Mouse (Mus musculus): Measurements from ENCODE around the gene Znrf3. TPM values are rescaled to one million over a fixed set of nuclear protein-coding genes. Genes with fewer than 3 reads are reported as not detected.

Znrf3 gene
- polyA plus RNA-seq, 1 experiment = not detected

- peak overlapping the region; percentile 49 for H3K27ac ChIP-seq (ENCODE audit: insufficient read depth, low read depth, low read length)
- TF ChIP-seq POLR2A (IDR thresholded peaks at IDR 0.05; ENCODE audit: insufficient read depth, low read depth, low read length) (no peak), CTCF (IDR thresholded peaks at IDR 0.05; ENCODE audit: insufficient read depth, low read depth, low read length) (no peak)
- peaks cover 14% of the 10 kb centered on the region for H3K4me1 ChIP-seq (ENCODE audit: control insufficient read depth, insufficient read depth, low read length)
Measured at GRCm38 (mm10) chr11:5414856-5415616, 29.6 kb downstream of the Znrf3 start.

GRCm38 (mm10) chr11:5412644-5413190, 31.9 kb downstream of the Znrf3 start:
- TF ChIP-seq POLR2A (IDR thresholded peaks at IDR 0.05; ENCODE audit: insufficient read depth, low read depth, low read length) (no peak), CTCF (IDR thresholded peaks at IDR 0.05; ENCODE audit: insufficient read depth, low read depth, low read length) (no peak)
- WGBS = 77% methylated on average over 2 of the region's 2 CpGs
- Histone ChIP-seq H3K4me3 (ENCODE audit: insufficient read depth, low read depth, low read length) (no peak overlapping the region), H3K27ac (ENCODE audit: insufficient read depth, low read depth, low read length) (no peak overlapping the region), H3K4me1 (ENCODE audit: control insufficient read depth, insufficient read depth, low read length) (peaks cover 14% of the 10 kb centered on the region)

More at GRCm38 (mm10) chr11:5414856-5415616, 29.6 kb downstream of the Znrf3 start:
- WGBS = 42% methylated on average over 2 of the region's 2 CpGs
- H3K4me3 ChIP-seq (ENCODE audit: insufficient read depth, low read depth, low read length) = no peak overlapping the region

- Histone ChIP-seq H3K4me1 (ENCODE audit: control insufficient read depth, insufficient read depth, low read length) (peaks cover 11% of the 10 kb centered on the region), H3K27ac (ENCODE audit: insufficient read depth, low read depth, low read length) (no peak overlapping the region), H3K4me3 (ENCODE audit: insufficient read depth, low read depth, low read length) (no peak overlapping the region)
- WGBS = 83% methylated on average over 9 of the region's 9 CpGs
- no peak for TF ChIP-seq CTCF (IDR thresholded peaks at IDR 0.05; ENCODE audit: insufficient read depth, low read depth, low read length)
- TF ChIP-seq POLR2A (IDR thresholded peaks at IDR 0.05; ENCODE audit: insufficient read depth, low read depth, low read length) = no peak
Measured at GRCm38 (mm10) chr11:5411577-5411976, 33.1 kb downstream of the Znrf3 start.

GRCm38 (mm10) chr11:5404180-5404579, 40.5 kb downstream of the Znrf3 start:
- 69% methylated on average over 2 of the region's 2 CpGs for WGBS
- TF ChIP-seq CTCF (IDR thresholded peaks at IDR 0.05; ENCODE audit: insufficient read depth, low read depth, low read length) (no peak), POLR2A (IDR thresholded peaks at IDR 0.05; ENCODE audit: insufficient read depth, low read depth, low read length) (no peak)
- H3K4me3 ChIP-seq (ENCODE audit: insufficient read depth, low read depth, low read length) = no peak overlapping the region
- H3K4me1 ChIP-seq (ENCODE audit: control insufficient read depth, insufficient read depth, low read length) = peaks cover 3% of the 10 kb centered on the region; the same call in 1 of the 2 replicates
- H3K27ac ChIP-seq (ENCODE audit: insufficient read depth, low read depth, low read length) = no peak overlapping the region

- H3K4me1 ChIP-seq (ENCODE audit: control insufficient read depth, insufficient read depth, low read length) = peaks cover 3% of the 10 kb centered on the region; the same call in 1 of the 2 replicates
- H3K27ac ChIP-seq (ENCODE audit: insufficient read depth, low read depth, low read length) = no peak overlapping the region
- TF ChIP-seq POLR2A (IDR thresholded peaks at IDR 0.05; ENCODE audit: insufficient read depth, low read depth, low read length) (no peak), CTCF (IDR thresholded peaks at IDR 0.05; ENCODE audit: insufficient read depth, low read depth, low read length) (no peak)
- no peak overlapping the region for H3K4me3 ChIP-seq (ENCODE audit: insufficient read depth, low read depth, low read length)
- 94% methylated on average over 4 of the region's 4 CpGs for WGBS
Measured at GRCm38 (mm10) chr11:5402127-5402733, 42.4 kb downstream of the Znrf3 start.

GRCm38 (mm10) chr11:5398301-5399053, 46.2 kb downstream of the Znrf3 start:
- Histone ChIP-seq H3K4me3 (ENCODE audit: insufficient read depth, low read depth, low read length) (no peak overlapping the region), H3K4me1 (ENCODE audit: control insufficient read depth, insufficient read depth, low read length) (no peaks in the 10 kb centered on the region; the same call in 1 of the 2 replicates), H3K27ac (ENCODE audit: insufficient read depth, low read depth, low read length) (no peak overlapping the region)
- WGBS = 72% methylated on average over 3 of the region's 3 CpGs
- TF ChIP-seq CTCF (IDR thresholded peaks at IDR 0.05; ENCODE audit: insufficient read depth, low read depth, low read length) = no peak
- TF ChIP-seq POLR2A (IDR thresholded peaks at IDR 0.05; ENCODE audit: insufficient read depth, low read depth, low read length) = no peak

- peak overlapping the region; percentile 44; the same call in 1 of the 2 replicates for H3K27ac ChIP-seq (ENCODE audit: insufficient read depth, low read depth, low read length)
Measured at GRCm38 (mm10) chr11:5390969-5391831, 53.4 kb downstream of the Znrf3 start.

GRCm38 (mm10) chr11:5382652-5383051, 62.0 kb downstream of the Znrf3 start:
- Histone ChIP-seq H3K27ac (ENCODE audit: insufficient read depth, low read depth, low read length) (no peak overlapping the region), H3K4me3 (ENCODE audit: insufficient read depth, low read depth, low read length) (no peak overlapping the region), H3K4me1 (ENCODE audit: control insufficient read depth, insufficient read depth, low read length) (no peaks in the 10 kb centered on the region)
- TF ChIP-seq CTCF (IDR thresholded peaks at IDR 0.05; ENCODE audit: insufficient read depth, low read depth, low read length) = no peak
- no peak for TF ChIP-seq POLR2A (IDR thresholded peaks at IDR 0.05; ENCODE audit: insufficient read depth, low read depth, low read length)
- WGBS = 61% methylated on average over 2 of the region's 2 CpGs

More at GRCm38 (mm10) chr11:5390969-5391831, 53.4 kb downstream of the Znrf3 start:
- Histone ChIP-seq H3K4me1 (ENCODE audit: control insufficient read depth, insufficient read depth, low read length) (peaks cover 3% of the 10 kb centered on the region; the same call in 1 of the 2 replicates), H3K4me3 (ENCODE audit: insufficient read depth, low read depth, low read length) (no peak overlapping the region)
- TF ChIP-seq CTCF (IDR thresholded peaks at IDR 0.05; ENCODE audit: insufficient read depth, low read depth, low read length) (no peak), POLR2A (IDR thresholded peaks at IDR 0.05; ENCODE audit: insufficient read depth, low read depth, low read length) (no peak)
- WGBS = 23% methylated on average over 4 of the region's 4 CpGs
